Mouse (Mus musculus): ENCODE measurements at regions not wholly inside any gene's neighbourhood (a gene's known extent, or its start where the extent isn't known, plus 50 kb on each side); places are given as distances from the start of the nearest gene placed in this dataset.

GRCm38 (mm10) chr13:28701309-28701708, 252.2 kb downstream of the Sox4 start:
- intact Hi-C loops (cut with DNase I), result no loop called here

GRCm38 (mm10) chr13:28700081-28700480, 253.4 kb downstream of the Sox4 start:
- intact Hi-C loops (cut with DNase I), result no loop called here

GRCm38 (mm10) chr13:28699490-28700032, 254.0 kb downstream of the Sox4 start:
- intact Hi-C loops (cut with DNase I), result no loop called here

- intact Hi-C loops (cut with DNase I), result no loop called here
These were observed 255.5 kb downstream of the Sox4 start for GRCm38 (mm10) chr13:28697796-28698678.

GRCm38 (mm10) chr13:28693078-28693477, 260.4 kb downstream of the Sox4 start:
- intact Hi-C loops (cut with DNase I), result no loop called here

GRCm38 (mm10) chr13:28692587-28692986, 260.9 kb downstream of the Sox4 start:
- intact Hi-C loops (cut with DNase I), result no loop called here

- intact Hi-C loops (cut with DNase I), result no loop called here
These were observed 262.9 kb downstream of the Sox4 start for GRCm38 (mm10) chr13:28690511-28691160.

GRCm38 (mm10) chr13:28687838-28688237, 265.7 kb downstream of the Sox4 start:
- intact Hi-C loops (cut with DNase I), result no loop called here

- intact Hi-C loops (cut with DNase I), result no loop called here
These were observed 269.2 kb downstream of the Sox4 start for GRCm38 (mm10) chr13:28684311-28684710.

GRCm38 (mm10) chr13:28680266-28680665, 273.2 kb downstream of the Sox4 start:
- intact Hi-C loops (cut with DNase I), result no loop called here

GRCm38 (mm10) chr13:28673622-28674021, 279.9 kb downstream of the Sox4 start:
- intact Hi-C loops (cut with DNase I), result no loop called here

GRCm38 (mm10) chr13:28671543-28671942, 282.0 kb downstream of the Sox4 start:
- intact Hi-C loops (cut with DNase I), result no loop called here

GRCm38 (mm10) chr13:28669832-28670585, 283.5 kb downstream of the Sox4 start:
- intact Hi-C loops (cut with DNase I), result no loop called here

- intact Hi-C loops (cut with DNase I), result no loop called here
These were observed 286.7 kb downstream of the Sox4 start for GRCm38 (mm10) chr13:28666832-28667231.

- intact Hi-C loops (cut with DNase I), result no loop called here
These were observed 288.4 kb downstream of the Sox4 start for GRCm38 (mm10) chr13:28665150-28665549.

GRCm38 (mm10) chr13:28664698-28665097, 288.8 kb downstream of the Sox4 start:
- intact Hi-C loops (cut with DNase I), result no loop called here

GRCm38 (mm10) chr13:28663950-28664681, 289.4 kb downstream of the Sox4 start:
- intact Hi-C loops (cut with DNase I), result no loop called here

- intact Hi-C loops (cut with DNase I), result no loop called here
These were observed 290.1 kb downstream of the Sox4 start for GRCm38 (mm10) chr13:28663459-28663858.

GRCm38 (mm10) chr13:28662316-28662752, 291.2 kb downstream of the Sox4 start:
- intact Hi-C loops (cut with DNase I), result no loop called here

- intact Hi-C loops (cut with DNase I), result no loop called here
These were observed 293.4 kb downstream of the Sox4 start for GRCm38 (mm10) chr13:28660151-28660550.

- intact Hi-C loops (cut with DNase I), result no loop called here
These were observed 294.9 kb downstream of the Sox4 start for GRCm38 (mm10) chr13:28658652-28659051.
